Mouse (Mus musculus) lung, adult 2 months (tissue): ENCODE data around the gene Zfp64. TPM values are rescaled to one million over a fixed set of nuclear protein-coding genes. Genes with fewer than 3 reads are reported as not detected.
A peak's percentile ranks its signal among the peaks of the same experiment; 100 is the strongest.

Experiments used
- DNase-seq: peaks from one replicate; pipeline ENCODE4 v3.0.0; 2022
- H3K4me1 ChIP-seq: fragments of 200-500 bp; 2 replicates; pipeline ENCODE4 v1.6.1; 2011; ENCODE audit warnings: low read length; ENCODE audit not compliant: control insufficient read depth, insufficient read depth
- H3K4me3 ChIP-seq: fragments of 200-500 bp; replicated peaks from 2 replicates; pipeline ENCODE3; 2011; ENCODE audit warnings: low read depth, mild to moderate bottlenecking, control low read depth, low read length; ENCODE audit errors: extremely low read depth
- CTCF ChIP-seq: fragments of 200-500 bp; IDR thresholded peaks from 2 replicates; pipeline ENCODE4 v1.5.1; 2011; ENCODE audit warnings: mild to moderate bottlenecking, low read length, control low read depth; ENCODE audit not compliant: insufficient read depth
- POLR2A ChIP-seq: fragments of 200-500 bp; IDR thresholded peaks from 2 replicates; pipeline ENCODE4 v1.6.1; 2011; ENCODE audit warnings: low read depth, mild to moderate bottlenecking, control low read depth, low read length, borderline replicate concordance; ENCODE audit errors: extremely low read depth
- WGBS: fragments of 180-500 bp; shearing (Covaris S2); methylation state at CpG from one replicate; pipeline ENCODE4 v1.1.7; 2018; 5-methylcytosine and 5-hydroxymethylcytosine counted together
- polyA plus RNA-seq: library from polyadenylated mRNA; depleted of rRNA; stranded (reverse); fragments of >200 nt; gene quantifications from 2 replicates; pipeline ENCODE4 v1.2.3, GENCODE M21; 2012

Zfp64 gene
- polyA plus RNA-seq, 1 experiment, result 26.5 TPM

- no peak for TF ChIP-seq CTCF
- no peak for TF ChIP-seq POLR2A
- Histone ChIP-seq H3K4me1 (peaks cover 3% of the 10 kb centered on the region; the same call in 1 of the 2 replicates), H3K4me3 (no peak overlapping the region)
- WGBS, result 50% methylated on average over 10 of the region's 10 CpGs
- DNase-seq, result no peak
These were observed 511 bp upstream of the Zfp64 start for GRCm38 (mm10) chr2:168955850-168956346.

- WGBS, result 7% methylated on average over 8 of the region's 8 CpGs
- DNase-seq, result no peak
- TF ChIP-seq CTCF, result no peak
- no peak for TF ChIP-seq POLR2A
- Histone ChIP-seq H3K4me1 (peaks cover 3% of the 10 kb centered on the region; the same call in 1 of the 2 replicates), H3K4me3 (peak overlapping the region; percentile 99)
These were observed 1.0 kb downstream of the Zfp64 start for GRCm38 (mm10) chr2:168954376-168954775.

DNA sequence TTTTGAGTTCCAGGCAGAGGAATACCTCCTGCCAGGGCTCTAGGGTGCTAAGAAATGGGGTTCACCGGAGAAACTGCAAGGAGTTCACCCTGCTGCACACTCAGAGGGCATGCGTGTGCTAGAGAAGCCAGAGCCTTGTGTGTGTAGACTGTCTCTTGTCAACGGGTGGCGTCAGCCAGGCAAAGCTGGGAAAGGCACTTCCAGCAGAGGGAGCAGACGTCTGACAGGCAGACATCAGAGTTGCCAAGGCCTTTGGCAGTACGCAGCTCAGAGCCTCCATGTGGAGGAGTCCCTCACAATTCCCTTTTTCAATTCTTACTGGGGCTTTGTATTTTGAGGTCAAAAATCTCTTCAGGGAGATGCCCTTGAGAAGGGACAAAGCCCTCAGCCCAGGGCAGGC lies 6.9 kb downstream of the Zfp64 start:
- no peak for DNase-seq
- Histone ChIP-seq H3K4me3 (no peak overlapping the region), H3K4me1 (no peaks in the 10 kb centered on the region)
- 86% methylated on average over 6 of the region's 6 CpGs for WGBS
- TF ChIP-seq CTCF (no peak), POLR2A (no peak)

DNA sequence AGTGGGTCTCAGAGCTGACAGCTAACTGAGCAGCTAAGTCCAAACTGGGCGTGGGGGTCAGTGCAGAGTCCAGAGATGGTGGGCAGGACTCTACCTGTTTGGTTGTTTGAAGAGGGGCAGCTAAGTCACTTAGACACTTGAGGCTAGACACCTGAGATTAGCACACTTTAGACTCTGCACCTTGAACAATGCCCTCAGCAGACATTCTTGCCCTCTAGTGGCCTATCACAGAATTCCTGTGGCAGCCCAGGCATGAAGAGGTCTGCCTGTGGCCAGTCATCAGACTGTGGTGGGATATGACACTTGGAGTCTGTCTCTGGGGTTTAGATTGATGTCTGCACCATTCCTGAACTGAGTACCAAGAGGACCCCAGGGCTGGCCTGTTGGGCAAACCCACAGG lies 7.7 kb downstream of the Zfp64 start:
- TF ChIP-seq CTCF (0 out of 2 replicates have a peak, but pooled peaks have one; percentile 10), POLR2A (no peak)
- no peak for DNase-seq
- Histone ChIP-seq H3K4me1 (no peaks in the 10 kb centered on the region), H3K4me3 (no peak overlapping the region)
- 85% methylated on average over 1 of the region's 1 CpGs for WGBS

- 89% methylated on average over 4 of the region's 4 CpGs for WGBS
- H3K4me3 ChIP-seq, result no peak overlapping the region
- TF ChIP-seq CTCF (no peak), POLR2A (no peak)
- no peak for DNase-seq
- no peaks in the 10 kb centered on the region for H3K4me1 ChIP-seq
These were observed 11.4 kb downstream of the Zfp64 start for GRCm38 (mm10) chr2:168944011-168944410.

DNA sequence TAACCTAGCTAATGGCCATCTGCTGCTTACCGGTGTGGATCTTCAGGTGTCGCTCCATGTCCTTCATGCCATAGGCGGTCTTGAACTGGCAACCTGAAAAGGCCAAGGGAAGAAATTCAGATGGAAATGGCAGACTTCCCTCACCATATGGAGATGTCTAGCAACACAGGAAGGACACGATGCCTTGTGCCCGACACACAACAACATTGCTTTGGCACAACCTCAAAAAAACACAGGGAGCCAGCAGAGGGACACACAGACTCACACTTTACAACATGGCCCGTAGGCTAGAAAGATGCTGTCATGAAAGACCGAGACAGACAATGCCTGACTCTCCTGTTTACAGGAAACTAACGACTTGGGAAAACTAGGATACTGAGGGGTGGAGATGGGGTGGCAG lies 15.4 kb downstream of the Zfp64 start:
- no peak overlapping the region for H3K4me3 ChIP-seq
- WGBS, result 93% methylated on average over 8 of the region's 8 CpGs
- no peak for TF ChIP-seq POLR2A
- TF ChIP-seq CTCF, result no peak
- DNase-seq, result no peak
- no peaks in the 10 kb centered on the region for H3K4me1 ChIP-seq

DNA sequence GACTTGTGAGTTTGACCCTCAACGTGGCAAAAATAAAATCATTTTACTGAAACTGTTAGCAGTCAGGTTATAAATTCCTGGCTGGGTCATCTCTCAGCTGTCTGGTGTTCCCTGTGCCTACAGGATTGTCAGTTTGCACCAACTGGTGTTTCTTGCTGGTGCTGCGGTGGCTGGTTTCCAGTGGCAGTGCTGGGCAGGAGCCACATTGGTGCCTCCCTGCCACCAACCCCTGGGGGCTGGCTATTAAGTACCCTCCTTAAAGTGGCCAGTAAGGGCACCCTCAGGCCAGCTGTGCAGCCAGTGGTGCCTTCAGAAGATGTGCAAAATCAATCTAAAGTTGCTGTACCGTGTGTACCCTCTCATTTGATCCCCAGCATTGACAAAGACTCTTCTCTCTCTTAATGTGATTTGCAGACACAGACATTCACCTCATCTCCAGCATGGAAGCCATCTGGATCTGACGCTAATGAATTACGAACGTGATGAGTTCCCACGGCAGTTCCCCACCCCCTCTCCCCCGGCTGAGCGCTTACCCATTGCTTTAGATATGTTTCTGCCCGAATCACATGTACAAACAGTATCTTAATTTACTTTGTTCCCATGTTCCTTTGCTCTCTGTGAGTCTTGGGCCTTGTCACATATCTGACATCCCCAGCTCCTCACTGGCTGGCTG lies 16.0 kb downstream of the Zfp64 start:
- 91% methylated on average over 10 of the region's 10 CpGs for WGBS
- H3K4me3 ChIP-seq, result no peak overlapping the region
- TF ChIP-seq CTCF, result no peak
- TF ChIP-seq POLR2A, result no peak
- no peaks in the 10 kb centered on the region for H3K4me1 ChIP-seq
- DNase-seq, result no peak

DNA sequence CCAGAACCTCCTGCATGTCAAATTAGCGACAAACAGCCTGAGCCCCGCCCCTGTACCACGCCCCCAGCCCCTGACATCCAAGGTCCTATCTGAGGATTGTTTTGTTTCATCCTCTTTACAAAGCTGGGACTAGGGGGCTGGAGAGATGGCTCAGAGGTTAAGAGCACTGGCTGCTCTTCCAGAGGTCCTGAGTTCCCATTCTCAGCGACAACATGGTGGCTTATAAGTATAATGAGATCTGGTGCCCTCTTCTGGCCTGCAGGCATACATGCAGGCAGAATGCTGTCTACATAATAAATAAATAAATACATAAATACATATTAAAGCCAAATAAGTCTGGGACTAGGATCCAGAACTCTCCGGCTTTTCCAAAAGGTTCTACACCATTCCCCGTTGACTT lies 18.5 kb downstream of the Zfp64 start:
- DNase-seq, result no peak
- no peak for TF ChIP-seq CTCF
- no peak for TF ChIP-seq POLR2A
- WGBS, result 94% methylated on average over 6 of the region's 6 CpGs
- Histone ChIP-seq H3K4me3 (no peak overlapping the region), H3K4me1 (no peaks in the 10 kb centered on the region)

GRCm38 (mm10) chr2:168935165-168935564 lies 20.2 kb downstream of the Zfp64 start:
- TF ChIP-seq CTCF (no peak), POLR2A (no peak)
- no peak for DNase-seq
- 92% methylated on average over 35 of the region's 35 CpGs for WGBS
- no peak overlapping the region for H3K4me3 ChIP-seq
- no peaks in the 10 kb centered on the region for H3K4me1 ChIP-seq

DNA sequence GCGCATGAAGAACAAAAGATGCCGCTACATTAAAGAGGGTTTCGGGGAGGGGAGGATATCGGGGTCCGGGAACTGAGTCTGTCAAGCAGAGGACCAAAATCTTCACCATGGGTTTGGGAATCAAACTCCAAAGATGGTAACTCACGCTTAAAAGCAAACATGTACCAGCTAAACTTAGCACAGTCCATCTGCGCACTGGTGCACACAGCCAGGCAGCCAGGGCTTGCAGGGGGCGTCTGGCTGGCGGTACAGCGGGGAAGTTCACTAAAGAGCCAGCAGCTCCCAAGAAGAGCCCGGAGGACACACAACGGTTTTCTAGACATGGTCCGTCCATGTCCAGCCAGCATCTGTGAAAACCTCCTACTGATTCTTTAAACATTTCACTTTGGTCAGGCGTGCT lies 23.7 kb downstream of the Zfp64 start:
- no peak for DNase-seq
- TF ChIP-seq POLR2A (no peak), CTCF (no peak)
- no peaks in the 10 kb centered on the region for H3K4me1 ChIP-seq
- WGBS, result 95% methylated on average over 14 of the region's 14 CpGs
- H3K4me3 ChIP-seq, result no peak overlapping the region
